Mouse (Mus musculus): ENCODE results near the gene Lmntd1.

Gene Lmntd1

GRCm38 (mm10) chr6:145604126-145604525 is 10.0 kb downstream of the Lmntd1 start:
- no peak for DNase-seq

DNA sequence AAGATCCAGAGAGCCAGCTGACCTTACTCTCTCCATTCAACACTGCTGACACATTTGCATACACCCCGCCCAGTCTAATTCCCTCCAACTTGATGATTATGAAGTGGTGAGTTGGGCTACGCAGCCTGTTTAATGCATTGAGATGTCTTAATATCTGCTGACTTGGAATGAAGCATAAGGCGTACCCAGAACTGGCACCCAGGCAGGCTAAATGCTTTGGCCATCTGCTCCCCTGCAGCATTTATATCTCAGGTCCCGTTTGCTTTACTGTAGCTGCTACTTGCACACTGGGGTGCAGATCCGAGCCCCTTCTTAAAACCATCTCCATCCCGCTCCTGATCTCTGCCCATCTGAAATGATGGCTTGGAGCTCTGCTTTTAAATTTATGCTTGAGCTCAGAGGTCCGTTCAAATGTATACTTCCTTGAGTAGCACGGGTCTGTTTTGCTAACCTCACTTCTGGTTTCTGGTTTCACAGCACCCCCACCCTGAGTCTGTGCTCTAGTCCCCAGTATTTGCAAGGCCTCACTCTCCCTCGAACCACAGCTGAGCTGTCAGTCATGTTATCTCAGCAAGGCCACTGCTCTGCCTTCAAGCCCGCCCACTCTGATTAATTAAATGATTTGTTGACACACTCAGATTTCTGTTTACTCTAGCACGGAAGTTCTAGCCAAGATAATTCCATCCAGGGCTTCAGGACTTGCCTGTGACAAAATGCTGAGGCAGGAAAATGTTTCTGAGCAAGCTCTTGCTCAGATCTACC is 15.1 kb downstream of the Lmntd1 start:
- no peak for DNase-seq

DNA sequence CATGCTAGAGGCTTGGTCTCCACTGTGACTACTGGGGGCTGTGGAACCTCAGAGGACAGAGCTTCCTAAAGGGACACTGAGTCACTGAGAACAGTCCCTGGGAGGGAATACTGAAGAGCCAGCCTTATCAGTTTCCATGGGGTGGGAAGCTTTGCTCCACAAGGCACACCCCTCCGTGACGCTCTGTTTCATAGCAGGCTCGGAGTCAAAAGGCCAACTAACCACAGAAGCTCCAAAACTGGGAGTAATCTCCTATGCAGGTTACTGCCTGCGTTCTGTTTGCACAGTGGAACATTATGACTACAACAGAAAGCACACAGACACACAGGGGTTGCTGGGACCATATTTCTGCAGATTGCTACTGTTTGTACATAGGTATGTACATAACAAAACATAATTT is 18.2 kb downstream of the Lmntd1 start:
- DNase-seq = no peak

GRCm38 (mm10) chr6:145593991-145594390 is 20.1 kb downstream of the Lmntd1 start:
- DNase-seq = no peak

DNA sequence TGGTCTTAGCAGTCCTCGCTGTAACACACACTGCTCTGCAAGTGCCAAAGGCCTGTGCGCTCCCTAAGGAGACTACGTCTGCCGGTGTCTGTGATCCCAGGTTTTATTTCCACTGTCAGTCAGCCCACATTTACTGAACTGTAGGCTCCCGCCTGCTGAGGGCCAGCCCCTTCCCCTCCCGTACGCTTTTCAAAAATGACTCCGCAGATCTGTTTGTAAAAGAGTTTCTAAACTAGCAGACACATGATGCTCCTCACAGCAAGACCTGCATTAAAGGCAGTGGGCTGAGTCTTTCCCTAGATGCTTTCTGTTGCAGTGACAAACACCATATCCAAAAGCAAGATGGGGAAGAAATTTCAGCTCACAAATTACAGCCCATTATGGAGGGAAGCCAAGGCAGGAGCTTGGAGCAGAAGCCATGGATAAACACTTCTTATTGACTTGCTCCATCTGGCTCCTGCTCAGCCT is 21.6 kb downstream of the Lmntd1 start:
- DNase-seq = no peak

GRCm38 (mm10) chr6:145592036-145592435 is 22.1 kb downstream of the Lmntd1 start:
- DNase-seq = no peak

DNA sequence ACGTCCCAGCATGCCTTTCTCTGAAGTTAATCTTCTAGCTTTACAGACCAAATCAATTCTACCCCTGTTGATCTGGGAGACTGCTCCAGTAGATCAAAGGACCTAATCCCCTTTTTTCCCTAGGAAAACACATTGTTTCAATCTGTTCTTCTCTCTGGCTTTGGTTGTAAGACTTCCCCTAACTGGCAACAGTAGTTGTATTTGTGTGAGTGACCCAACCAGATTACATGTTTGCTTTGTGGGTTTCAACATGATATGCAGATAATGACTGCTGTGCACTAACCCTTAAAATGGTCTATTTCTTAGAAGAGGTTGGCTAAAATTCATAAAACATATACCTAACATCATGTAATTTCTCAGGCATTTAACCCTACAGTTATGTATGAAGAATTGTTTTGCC is 22.5 kb downstream of the Lmntd1 start:
- DNase-seq = no peak

GRCm38 (mm10) chr6:145590501-145591293 is 23.4 kb downstream of the Lmntd1 start:
- no peak for DNase-seq

- no peak for DNase-seq
These were observed 28.8 kb downstream of the Lmntd1 start for GRCm38 (mm10) chr6:145585052-145585973.

- DNase-seq = no peak
These were observed 32.6 kb downstream of the Lmntd1 start for GRCm38 (mm10) chr6:145581366-145582170.

GRCm38 (mm10) chr6:145579761-145580160 is 34.4 kb downstream of the Lmntd1 start:
- DNase-seq = no peak

DNA sequence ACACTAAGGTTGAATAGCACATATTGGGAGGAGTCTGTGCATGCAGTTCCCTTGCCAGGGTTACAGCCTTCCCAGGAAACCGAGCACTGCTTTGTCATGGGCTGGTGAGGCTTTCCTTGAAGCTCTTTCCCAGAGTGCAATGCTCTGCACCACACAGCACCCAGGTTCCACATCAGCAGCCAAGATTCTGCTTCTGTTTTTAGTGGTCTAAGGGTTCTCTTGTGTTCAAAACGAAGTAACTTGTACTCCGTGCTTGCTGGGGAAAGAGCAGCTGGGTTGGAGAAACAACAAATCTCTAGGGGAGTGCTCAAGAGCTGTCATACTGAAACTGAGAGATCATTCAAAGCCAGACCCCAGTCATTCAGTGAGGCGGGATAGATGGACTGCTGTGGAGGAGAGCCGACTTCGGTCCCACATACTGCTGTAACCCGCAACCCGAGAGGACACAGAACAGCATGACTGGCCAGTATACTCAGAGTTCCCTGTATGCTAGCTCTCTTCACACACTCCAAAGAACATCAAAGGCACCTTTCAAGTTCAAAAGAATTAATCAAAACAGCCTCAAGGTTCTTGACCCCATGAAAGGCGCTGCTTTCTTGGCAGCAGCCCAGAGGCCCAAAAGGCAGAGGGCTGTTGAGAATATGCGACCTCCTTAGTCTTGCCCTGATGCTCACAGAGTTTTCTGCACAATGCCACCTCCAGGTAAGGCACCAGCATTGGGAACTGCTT is 35.5 kb downstream of the Lmntd1 start:
- DNase-seq = no peak

- no peak for DNase-seq
These were observed 37.4 kb downstream of the Lmntd1 start for GRCm38 (mm10) chr6:145576762-145577161.

- DNase-seq = no peak
These were observed 40.7 kb downstream of the Lmntd1 start for GRCm38 (mm10) chr6:145573250-145574013.

DNA sequence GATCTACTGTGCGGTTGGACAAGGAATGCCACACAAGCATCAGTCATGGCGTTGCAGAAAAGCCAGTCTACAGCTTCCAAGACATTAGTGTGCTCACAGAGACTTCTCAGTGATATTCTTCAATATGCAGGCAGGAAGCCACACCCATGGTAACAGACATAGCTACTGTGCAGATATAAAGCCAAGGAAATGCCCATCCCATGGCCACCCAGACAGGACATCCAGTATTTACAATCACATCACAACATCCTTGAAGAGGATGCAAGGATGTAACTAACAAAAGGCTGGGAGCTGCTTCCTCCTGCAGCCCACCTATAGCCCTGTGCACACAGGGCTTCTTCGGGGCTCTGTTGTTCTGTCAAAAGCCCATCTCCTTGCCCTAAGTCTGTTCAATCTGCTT is 45.4 kb downstream of the Lmntd1 start:
- no peak for DNase-seq

DNA sequence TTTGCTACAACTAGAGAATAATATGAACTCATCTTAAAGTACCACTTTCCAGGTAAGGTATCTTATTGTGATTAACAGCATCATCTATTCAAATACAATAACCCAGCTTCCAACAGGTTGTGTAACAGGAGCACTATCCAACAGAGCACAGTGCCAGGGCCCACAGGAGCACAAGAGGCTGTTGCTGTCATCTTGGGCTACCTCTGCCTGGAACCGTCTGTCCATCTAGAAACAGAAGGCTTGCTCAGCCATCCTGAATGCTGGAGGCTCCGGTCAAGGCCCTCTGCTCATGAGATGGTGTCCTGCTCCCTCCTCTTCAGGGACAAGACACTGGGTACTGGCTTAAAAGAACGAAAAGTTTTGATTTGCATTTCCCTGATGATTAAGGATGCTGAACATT is 46.3 kb downstream of the Lmntd1 start:
- no peak for DNase-seq

GRCm38 (mm10) chr6:145567296-145567695 is 46.8 kb downstream of the Lmntd1 start:
- no peak for DNase-seq

GRCm38 (mm10) chr6:145565663-145566062 is 48.5 kb downstream of the Lmntd1 start:
- DNase-seq = no peak

DNA sequence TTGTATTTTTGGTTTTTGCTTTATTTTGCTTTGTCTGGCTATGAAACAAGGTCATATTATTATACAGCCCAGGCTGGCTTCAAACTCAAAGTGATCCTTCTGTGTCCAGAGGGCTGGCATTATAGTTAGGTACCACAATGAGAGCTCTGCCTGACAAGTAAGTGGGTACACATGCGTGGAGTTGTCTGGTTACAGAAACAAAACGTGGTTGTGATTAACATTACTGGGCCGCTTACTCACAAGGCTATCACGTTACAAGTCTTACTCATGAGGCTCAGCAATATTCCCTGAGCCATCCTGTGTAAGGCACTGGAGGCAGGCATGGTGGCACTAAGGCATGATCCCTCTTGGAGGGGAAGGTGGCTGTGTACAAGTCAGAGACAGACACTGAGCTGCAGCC is 49.4 kb downstream of the Lmntd1 start:
- DNase-seq = no peak

Data from thymus, postnatal 25 days (tissue).